Mouse (Mus musculus) testis, postnatal 14 days (tissue): ENCODE results near the gene Acap2.

Experiments
- DNase-seq: peaks from one replicate; pipeline ENCODE4 v3.0.0; 2021; ENCODE audit warnings: low spot score

Acap2 gene

DNA sequence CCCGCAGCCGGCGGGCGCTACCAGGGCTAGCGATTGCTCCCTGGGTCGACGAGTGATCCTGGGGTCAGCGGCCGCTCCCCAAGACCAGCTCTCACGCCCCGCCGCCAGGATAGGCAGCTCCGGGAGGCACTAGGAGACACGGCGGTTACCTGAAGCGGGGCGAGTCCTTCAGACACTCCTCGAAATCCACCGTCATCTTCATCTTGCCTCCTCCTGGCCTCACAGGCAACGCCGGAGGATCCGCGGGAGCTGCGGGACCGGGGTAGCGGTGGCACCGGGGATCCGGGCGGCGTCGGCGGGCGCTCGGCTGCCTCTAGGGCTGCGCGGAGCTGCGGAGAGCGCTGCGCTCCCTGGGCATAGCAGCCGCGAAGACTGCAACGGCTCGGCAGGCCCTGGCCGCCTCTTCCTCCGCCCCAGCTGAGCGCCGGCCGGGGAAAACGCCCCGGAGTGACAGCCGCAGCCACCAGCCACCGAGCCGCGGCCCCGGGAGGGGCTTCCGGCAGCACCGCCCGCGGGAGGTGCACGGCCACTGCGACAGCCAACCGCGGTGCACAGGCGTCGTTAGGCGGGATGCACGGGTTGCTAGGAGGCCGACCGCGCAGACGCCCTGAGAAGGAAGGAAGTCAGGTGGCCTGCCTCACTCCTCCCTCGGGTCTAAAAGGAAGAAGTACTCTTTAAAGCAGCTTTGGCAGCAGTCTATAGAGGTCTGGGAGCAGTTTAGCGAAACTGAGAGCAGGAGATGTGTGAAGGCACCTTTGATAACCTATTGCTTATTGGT lies at the start of gene Acap2:
Gene Acap2 (minus strand): TSS at position 456 of the 778 bp plus-strand sequence.
- peak; percentile 94 for DNase-seq

DNA sequence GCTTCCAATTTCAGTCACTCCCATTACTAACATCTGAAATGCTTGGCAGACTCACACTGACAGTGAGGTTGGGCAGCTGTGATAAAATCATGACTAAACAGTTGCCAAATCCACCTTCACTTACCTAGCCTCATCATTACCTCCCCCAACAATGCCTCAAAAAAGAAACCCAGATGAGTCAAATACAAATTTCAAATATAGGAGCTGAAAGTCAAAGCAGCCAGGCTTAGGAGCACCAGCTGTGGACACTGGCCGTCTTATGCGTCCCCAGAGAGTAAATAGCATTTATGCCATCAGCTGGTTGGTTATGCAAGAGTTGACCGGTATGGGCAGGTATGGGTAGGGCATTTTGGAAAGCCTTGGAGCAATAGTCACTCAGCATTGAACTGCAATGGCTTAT lies 48.4 kb upstream of the Acap2 start:
- no peak for DNase-seq

DNA sequence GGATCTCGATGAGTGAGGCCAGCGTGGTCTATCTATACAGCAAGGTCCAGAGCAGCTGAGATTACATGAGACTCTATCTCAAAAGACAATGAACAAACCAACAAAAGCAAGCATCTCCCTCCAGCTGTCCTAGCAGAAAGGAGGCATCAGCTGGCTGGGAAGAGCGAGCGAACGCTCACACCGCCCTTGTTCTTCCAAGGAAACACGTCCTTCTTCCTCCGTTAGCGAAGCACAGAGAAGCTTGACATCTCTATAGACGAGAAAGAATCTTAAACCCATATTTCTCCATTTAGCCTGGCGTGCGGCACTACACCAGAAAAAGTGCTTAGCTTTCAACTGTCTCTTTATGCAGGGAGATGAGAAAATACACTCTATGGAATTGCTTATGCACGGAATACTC lies 47.7 kb upstream of the Acap2 start:
- no peak for DNase-seq

DNA sequence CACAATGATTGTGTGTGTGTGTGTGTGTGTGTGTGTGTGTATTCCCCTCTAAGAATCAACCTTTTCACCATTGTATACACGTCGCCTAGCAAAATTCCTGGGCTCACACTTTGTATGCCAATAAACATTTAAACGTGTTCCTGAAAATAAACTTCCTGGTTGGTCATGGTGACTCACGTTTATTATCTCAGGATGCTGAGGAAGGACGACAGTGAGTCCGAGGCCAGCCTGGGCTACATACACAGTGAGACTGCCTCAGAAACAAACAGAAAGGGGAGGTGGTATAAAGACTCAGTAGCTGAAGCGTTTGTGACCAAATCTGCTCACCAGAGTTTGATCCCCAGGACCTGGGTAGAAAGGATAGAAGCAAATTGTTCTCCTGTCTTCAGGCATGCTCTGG lies 46.4 kb upstream of the Acap2 start:
- DNase-seq, result no peak

DNA sequence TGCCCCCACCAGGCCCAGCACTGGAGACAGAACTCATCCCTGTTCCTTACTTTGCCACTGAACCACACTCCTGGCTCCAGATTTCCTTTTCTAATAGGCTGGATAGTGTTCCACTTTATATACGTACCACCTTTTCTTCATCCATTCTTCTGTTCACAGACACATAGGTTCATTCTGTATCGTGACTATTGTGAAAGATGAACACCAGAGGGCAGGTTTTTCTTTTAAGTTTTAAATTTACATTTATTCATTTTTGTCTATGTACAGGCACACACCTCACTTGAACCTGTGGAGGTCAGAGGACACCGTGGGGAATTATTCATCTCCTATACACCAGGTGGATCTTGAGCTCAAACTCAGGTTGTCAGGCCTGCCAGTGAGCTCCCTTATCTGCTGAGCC lies 43.0 kb upstream of the Acap2 start:
- no peak for DNase-seq

DNA sequence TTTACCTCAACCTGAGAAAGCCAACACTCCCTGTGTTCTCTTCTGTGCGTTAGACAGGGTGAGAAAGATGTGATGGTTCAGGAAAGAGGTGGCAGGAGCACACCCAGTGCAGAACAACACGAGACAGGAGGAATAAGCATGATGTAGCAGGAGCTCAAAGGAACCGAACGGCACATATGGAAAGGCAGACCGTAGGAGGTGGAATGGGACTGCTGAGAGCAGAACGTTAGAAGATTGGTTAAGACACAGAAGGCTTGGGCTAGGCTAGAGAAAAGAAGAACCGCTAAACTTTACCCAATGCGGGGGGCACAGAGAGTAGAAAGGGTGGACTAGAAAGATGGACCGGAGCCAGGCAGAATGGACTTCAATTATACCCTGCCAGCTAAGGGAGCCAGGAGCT lies 40.4 kb upstream of the Acap2 start:
- no peak for DNase-seq

DNA sequence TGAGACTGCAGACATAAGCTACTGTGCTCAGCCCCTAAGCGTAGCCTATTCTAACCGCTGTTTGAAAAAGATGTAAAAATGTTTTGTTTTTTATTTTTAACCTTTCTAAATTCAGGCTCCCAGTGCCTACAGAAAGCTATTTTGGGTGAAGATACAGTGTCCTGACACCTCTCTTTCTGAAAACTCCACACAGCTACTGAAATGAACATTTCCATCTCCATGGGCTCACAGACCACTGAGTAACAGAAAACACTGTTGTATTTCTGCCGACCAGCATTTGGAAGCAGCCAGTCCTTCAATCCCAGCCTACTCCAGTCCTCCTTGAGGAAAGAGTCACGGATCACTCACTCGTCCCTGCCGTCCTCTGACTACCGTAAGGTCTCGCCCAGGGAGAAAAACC lies 39.5 kb upstream of the Acap2 start:
- no peak for DNase-seq

DNA sequence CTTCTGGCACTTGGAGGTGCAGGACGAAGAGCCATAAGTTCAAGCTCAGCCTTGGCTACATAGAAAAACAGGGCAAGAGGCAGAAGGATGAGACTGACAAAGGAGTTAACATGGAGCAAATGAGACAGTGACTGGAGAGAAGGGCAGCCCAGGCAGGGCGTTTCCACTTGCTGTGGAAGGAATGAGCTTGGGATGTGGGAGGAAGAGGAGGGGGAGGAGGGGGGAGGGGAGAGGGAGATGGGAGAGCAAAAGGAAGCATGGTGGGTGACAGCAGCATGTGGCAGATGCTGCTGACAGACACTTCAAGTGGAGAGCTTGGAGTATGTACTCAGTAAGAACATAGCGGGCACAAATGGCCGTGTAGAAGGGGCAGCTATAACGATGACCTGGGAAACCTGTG lies 37.2 kb upstream of the Acap2 start:
- DNase-seq, result no peak

DNA sequence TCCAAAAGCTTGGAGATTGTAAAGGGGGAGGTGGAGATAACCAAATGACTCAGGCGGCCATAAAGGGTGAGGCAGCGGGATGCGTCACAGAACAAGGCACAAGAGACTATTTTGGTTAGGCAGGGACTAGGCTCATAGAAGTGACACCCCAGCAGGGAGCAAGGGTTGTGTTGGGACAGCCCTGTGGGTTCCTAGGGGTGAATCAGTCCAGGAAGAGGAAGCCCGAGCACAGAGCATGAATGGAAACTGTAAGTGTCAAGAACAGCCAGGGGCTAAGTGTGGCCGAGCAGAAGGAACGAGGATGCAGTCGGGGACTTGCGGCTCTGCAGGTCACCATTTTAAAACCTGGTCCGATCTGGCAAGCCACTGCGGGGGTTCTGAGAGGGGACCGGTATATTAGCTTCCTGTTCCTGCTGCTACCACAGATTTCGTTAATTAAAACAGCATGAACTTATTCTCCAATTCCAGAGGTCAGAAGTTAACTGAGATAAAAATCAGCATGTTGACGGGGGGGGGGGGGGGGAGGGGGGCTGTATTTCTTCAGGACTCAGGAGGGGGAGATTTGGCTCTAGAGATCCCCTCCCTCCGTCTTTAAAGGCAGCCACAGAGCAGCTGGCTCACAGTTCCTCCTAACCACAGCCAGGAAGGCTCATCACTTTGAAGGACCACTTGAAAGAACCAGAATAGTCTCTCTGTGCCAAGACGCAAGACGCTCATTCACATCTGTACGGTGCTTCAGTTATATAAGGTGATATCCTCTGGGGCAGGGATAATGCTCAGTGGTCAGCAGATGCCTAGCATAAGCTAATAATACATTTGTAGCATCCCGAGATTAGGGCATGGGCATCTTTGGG lies 34.6 kb upstream of the Acap2 start:
- DNase-seq, result no peak

DNA sequence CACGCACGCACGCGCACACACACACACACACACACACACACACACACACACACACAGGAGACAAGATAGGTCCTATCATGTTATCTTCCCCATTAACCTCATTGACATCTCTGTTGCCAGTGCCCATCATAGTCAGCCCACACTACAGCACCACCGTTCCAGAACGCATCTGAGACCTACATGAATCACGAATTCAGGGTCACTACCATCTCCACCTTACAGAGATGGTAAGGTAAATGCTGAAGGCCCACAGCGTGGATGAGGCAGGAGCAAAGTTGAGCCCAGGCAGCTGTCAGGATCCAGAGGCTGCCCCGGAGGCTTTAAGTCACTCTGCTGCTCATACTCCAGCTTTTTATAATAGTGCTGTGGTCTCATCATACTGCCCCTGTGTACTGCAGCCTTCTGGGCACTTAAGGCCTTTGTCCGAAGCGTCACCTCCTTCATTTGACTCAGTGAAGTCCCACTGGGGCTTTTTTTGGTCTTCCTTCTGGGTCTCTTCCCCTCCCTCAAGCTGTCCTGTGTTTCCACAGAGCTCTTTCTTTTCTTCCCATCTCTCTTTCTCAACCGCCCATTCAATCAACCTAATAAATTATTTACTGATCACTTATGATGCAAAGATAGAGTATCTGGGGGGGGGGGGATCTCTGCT lies 33.9 kb upstream of the Acap2 start:
- DNase-seq, result no peak

DNA sequence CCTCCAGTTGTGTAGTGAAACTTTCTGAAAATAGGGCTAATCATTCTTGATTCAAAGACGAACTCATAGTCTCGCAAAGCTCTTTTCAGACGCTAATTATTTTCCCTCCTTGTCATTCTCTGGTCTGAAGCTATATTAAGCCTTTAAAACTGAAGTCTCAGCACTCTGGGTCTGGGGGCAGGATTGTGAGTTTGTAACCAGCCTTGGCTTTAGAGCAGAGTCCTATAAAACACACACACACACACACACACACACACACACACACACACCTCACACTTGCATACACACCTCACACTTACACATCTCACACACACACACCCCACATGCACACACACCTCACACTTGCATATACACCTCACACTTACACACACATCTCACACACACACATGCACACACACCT lies 33.3 kb upstream of the Acap2 start:
- no peak for DNase-seq

DNA sequence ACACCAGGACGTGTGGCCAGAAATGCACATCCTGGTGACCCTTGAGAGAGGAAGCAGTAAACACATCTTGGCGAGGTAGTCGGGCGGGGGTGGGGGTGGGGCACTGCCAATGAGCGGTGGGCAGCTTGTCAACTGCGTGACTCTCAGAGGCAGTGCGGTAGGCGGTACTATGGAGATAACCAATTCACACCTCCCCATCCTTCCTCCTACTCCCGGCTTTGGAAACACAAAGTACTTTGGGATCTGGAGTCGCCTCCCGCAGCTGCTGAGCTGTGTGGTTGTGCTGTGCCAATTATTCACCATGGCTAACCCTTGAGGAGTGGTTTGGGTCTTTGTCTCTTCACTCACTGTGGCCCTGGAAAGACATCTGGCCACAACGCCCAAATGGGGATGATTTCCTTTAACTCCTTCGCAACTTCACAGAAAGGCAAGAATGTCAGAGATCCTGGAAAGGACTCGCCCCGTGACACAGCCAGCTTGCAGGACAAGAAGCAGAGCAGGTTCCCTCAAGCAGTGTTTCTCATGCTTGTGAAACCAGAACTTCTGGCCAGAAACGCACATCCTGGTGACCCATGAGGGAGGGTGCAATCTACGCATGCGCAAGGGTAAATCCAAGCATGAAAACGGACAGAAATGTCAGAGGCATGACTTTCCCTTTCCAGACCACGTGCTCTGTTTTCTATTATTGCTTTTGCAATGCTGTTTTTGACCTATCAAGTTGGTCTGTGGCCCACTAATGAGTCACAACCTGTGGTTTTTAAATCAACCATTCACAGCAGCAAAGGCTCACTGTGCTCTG lies 32.7 kb upstream of the Acap2 start:
- DNase-seq, result peak; percentile 46

DNA sequence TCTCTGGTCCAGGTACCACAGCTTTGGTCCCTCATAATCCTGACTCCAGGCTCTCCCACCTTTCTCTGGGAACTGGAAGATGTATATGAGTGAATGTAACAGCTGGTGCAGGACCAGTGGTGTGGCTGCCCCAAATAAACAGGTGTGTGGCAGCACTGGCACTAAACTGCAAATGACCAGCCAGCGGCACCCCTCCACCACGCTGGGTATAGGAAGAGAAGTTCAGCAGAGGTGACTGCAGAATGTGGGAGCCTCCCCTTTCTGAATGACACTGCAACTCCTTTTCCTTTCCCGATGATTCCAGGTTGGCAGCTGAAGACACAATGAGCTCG lies 32.1 kb upstream of the Acap2 start:
- no peak for DNase-seq

DNA sequence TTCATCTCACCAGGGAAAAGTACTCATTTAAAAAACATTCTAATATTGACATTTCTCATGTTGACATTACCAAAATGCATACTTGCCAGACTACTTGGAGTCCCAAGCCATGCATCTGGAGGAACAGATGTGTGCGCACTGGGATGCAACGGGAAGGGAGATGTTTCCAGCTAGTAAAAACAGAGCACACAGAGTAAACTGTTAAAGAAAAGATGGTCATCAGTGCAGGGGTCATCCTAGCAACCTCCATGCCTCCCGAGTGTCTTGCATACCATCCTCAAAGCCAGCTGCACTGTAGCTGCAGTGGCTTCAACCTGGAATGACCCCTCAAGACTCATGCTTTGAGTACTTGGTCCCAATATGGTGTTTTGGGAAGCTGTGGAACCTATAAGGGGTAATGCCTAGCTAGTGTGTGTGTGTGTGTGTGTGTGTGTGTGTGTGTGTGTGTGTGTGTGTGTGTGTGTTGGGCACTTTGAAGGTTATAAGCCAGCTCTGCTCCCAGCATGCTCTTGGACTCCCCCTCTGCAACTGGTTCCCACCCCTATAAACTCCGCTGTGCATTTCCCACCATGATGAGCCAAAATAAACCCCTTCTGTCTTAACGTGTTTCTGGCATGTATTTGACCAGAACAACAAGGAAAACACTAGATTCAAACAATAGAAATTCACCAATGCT lies 31.6 kb upstream of the Acap2 start:
- DNase-seq, result no peak

DNA sequence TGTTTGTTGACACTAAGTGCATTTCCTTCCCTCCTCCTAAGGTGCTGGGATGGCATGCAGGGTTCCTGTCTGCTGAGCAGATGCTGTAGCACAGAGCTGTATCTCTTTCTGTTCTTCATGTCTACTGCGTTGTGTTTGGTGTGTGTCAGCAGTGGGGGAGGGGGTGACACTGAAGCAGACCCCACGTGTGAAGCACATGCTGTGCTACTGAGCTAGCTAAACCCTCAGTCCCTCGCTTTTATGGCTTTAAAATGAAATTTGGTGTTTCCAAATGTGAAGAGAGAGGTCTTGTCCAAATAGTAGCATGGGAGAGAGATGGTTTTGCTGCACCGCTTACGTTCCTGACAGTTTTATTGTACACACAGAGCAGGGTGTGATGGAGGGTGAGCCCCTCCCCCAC lies 30.5 kb upstream of the Acap2 start:
- no peak for DNase-seq

DNA sequence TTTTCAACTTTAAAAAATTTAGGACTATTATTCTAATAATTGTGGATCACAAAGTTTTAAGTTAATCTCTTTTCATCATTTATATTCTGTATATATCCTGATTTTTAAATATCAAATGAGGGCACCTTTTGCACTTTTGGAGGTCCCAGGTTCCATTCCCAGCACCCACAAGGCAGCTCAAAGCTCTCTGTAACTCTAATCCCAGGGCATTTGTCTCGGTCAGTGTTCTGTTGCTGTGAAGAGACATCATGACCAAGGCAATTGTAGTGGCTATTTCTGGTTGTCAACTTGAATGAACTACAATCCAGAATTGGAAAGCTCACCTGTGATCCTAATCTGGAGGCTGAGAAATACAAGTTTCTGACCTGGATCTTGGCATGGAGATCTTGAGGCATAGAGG lies 26.7 kb upstream of the Acap2 start:
- no peak for DNase-seq

DNA sequence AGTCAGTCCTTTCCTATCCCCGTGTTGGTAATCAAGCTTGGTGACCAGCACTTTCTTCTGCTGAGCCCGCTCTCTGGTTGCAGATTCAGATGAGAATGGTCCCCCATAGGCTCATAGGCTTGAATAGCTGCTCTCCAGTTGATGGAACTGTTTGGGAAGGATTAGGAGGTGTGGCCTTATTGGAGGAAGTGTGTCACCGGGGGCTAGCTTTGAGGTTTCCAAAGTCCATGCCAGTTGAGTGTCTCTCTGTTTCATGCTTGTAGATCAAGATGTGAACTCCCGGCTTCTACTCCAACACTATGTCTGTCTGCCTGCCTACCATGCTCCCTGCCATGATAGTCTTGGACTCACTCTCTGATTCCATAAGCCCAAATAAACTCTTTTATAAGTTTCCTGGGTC lies 14.2 kb upstream of the Acap2 start:
- DNase-seq, result no peak

DNA sequence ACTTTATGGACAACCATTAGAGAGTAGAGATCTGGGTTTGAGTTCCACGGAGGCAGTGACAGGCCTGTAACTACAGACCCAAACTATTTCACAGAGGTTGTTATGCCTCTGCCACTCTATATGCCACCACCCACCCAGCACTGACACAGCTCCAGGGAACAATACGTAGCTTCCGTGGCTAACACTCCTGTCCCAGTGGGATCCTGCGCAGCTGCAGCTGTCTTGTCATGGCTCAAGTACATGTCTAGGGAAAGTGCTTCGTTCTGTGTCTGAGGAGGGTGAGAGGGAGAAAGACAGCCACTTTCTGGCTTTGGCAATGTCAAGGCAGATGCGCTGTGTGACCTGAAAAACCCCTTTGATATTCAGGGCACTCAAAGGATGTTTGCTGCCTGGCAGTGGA lies 12.4 kb upstream of the Acap2 start:
- DNase-seq, result no peak

DNA sequence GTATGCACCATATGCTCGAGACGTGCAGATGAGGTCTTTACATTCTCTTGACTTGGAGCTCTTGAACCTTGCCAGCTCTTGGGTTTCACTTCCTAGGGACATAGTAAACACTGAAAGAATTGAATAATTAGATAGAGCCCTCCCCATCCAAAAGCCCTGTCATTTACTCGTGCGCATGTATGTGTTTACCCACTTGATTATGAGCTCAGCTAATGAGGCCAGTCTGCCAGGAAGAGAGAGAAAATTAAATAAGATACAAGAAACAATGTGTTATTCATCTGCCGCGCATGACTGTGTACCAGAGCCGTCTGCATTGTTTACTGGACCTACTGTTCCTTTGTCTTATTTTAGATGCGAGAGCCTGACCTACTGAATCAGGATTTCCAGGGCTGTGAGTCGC lies 10.5 kb upstream of the Acap2 start:
- no peak for DNase-seq

DNA sequence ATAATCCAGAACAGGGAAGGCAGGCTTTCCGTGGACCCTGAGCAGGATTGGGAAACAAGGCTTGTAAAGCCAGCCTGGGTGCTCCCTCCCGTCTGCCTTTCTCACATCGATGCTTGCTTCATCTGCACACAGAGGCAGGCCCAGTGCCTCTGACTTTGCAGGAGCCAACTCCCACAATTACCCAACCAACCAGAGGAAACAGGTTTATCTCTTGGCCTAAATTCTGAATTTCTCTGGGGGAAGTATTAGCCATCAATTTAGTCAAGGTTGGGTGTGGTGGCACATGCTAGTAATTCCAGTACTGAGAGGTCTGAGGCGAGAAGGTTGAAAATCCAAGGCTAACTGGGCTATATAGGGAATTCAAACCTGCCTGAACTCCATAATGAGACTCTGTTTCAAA lies 9.4 kb upstream of the Acap2 start:
- no peak for DNase-seq

DNA sequence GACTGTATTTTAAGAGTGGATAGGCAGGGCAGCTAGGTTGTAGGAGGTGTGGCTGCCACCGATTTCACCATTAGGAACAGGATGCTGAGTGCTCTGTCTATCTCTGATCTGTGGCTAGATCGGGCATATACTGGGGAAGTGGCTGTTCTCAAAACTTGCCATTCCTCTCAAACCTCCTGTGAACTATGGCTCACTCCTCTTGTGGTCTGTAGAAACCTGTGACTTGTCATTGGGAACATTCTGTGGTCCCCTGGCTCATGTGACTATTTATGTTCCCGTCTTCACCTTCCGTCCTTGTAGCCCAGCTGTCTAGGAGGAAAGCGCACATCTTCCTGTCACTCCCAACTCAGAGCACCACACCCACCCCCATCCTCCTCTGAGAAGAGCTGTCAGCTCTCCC lies 8.9 kb upstream of the Acap2 start:
- no peak for DNase-seq

DNA sequence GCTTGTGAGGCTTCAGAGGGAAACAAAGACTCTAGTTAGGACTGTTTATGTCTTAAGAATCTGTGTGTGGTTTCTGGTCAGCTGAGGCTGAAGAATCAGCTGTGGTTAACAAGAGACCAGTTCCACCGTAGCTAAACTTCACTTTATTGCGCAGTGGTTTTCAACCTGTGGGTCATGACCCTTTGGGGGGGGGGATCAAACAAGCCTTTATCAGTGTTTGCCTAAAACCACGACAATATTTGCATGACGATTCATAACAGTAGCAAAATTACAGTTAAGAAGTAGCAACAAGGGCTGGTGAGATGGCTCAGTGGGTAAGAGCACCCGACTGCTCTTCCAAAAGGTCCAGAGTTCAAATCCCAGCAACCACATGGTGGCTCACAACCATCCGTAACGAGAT lies 4.7 kb upstream of the Acap2 start:
- DNase-seq, result no peak
